Mouse (Mus musculus) forebrain, embryonic 10.5 days (tissue): ENCODE measurements around the gene Lep. TPM values are rescaled to one million over a fixed set of nuclear protein-coding genes. Genes with fewer than 3 reads are reported as not detected.

Source experiments
- DNase-seq: peaks from one replicate; pipeline ENCODE4 v3.0.0-alpha.2; 2017; ENCODE audit warnings: low spot score; ENCODE audit errors: extremely low spot score
- H3K27ac ChIP-seq: fragments of 300-500 bp; sonication (generic); 2 replicates; pipeline ENCODE4 v1.5.1; 2016; ENCODE audit warnings: mild to moderate bottlenecking
- H3K27me3 ChIP-seq: fragments of 300-500 bp; sonication (generic); 2 replicates; pipeline ENCODE4 v1.6.1; 2016; ENCODE audit warnings: mild to moderate bottlenecking; ENCODE audit not compliant: poor library complexity, severe bottlenecking
- H3K36me3 ChIP-seq: fragments of 300-500 bp; sonication (generic); replicated peaks from 2 replicates; pipeline ENCODE4 v1.6.1; 2016; ENCODE audit warnings: mild to moderate bottlenecking, moderate library complexity
- H3K4me1 ChIP-seq: fragments of 300-500 bp; sonication (generic); 2 replicates; pipeline ENCODE4 v1.6.1; 2016
- H3K4me3 ChIP-seq: fragments of 300-500 bp; sonication (generic); 2 replicates; pipeline ENCODE4 v1.5.1; 2016; ENCODE audit warnings: mild to moderate bottlenecking, moderate library complexity
- H3K9me3 ChIP-seq: fragments of 300-500 bp; sonication (generic); 2 replicates; pipeline ENCODE4 v1.6.1; 2016; ENCODE audit warnings: mild to moderate bottlenecking, moderate library complexity
- WGBS: fragments of 180-500 bp; shearing (Covaris S2); methylation state at CpG from one replicate; pipeline ENCODE4 v1.1.7; 2016; 5-methylcytosine and 5-hydroxymethylcytosine counted together
- polyA plus RNA-seq: library from polyadenylated mRNA; unstranded; fragments of >200 nt; fragmentation: Nextera tagmentation; extraction: Ambion mirVana; gene quantifications from 2 replicates; pipeline ENCODE4 v1.2.1, GENCODE M21; 2016

Lep gene
- polyA plus RNA-seq: not detected in 2 replicates

DNA sequence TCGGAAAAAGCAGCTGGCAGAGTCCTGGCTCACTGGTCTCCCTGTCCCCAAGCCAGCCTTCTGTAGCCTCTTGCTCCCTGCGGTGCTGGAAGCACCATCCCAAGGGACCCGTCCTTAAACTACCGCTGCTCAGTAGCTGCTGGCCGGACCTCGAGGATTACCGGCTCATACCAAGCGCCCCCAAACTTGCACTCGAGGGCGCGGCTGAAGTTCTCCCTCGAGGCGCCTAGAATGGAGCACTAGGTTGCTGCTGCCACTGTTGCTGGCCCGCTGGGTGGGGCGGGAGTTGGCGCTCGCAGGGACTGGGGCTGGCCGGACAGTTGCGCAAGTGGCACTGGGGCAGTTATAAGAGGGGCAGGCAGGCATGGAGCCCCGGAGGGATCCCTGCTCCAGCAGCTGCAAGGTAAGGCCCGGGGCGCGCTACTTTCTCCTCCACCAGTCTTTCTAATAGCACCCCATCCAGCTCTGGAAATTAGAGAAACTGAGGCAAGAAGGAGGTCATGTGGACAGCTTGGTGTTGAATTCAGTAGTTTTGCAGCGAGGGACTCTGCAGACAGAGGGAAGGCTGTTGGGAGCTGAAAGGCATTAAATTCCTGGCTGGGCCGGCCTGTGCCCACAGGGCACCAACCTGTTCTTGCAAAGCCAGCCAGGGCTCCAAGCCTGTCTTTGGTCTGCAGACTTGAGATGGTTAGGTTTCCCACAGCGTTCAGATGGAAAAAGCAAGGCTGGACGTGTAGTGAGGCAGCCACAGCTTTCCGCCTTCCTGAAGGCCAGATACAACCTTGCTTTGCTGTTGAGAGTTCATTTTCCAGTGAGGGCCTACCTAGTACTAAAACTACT, at the start of gene Lep:
Gene Lep (plus strand): TSS at position 375 of the 840 bp plus-strand sequence.
- no peaks in the 10 kb centered on the region for H3K27me3 ChIP-seq
- H3K4me1 ChIP-seq: no peaks in the 10 kb centered on the region
- 78% methylated on average over 28 of the region's 28 CpGs for WGBS
- no peak within 1 kb of the TSS for H3K4me3 ChIP-seq
- no peaks in the 10 kb centered on the region for H3K36me3 ChIP-seq
- no peak within 1 kb of the TSS for H3K27ac ChIP-seq
- DNase-seq: no peak
- no peaks in the 10 kb centered on the region for H3K9me3 ChIP-seq

DNA sequence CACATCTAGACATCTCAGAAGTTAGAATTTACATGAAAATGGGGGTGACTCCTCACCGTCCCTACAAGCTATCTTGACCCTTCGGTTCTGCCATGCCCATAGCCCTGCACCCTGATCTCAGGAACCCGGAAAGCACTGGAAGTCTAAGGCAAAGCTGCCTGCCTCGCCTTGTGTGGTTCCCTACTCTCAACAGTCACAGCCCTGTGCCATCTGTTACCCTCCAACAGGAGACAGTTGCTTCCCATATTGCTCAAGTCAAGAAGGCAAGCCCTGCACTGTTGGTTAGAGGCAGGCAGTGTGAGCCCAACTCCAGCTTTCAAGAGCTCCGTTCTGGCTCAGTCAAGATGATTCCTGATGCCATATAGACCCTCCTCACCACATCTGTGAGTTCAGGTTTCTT, 48.4 kb upstream of the Lep start:
- DNase-seq: no peak
- Histone ChIP-seq H3K36me3 (no peaks in the 10 kb centered on the region), H3K27me3 (peaks cover 17% of the 10 kb centered on the region)

GRCm38 (mm10) chr6:29013216-29013615, 46.8 kb upstream of the Lep start:
- H3K36me3 ChIP-seq: no peaks in the 10 kb centered on the region
- no peaks in the 10 kb centered on the region for H3K9me3 ChIP-seq
- no peak overlapping the region for H3K27ac ChIP-seq
- WGBS: 92% methylated on average over 6 of the region's 6 CpGs
- DNase-seq: no peak
- H3K4me3 ChIP-seq: no peak overlapping the region
- peaks cover 33% of the 10 kb centered on the region for H3K27me3 ChIP-seq
- H3K4me1 ChIP-seq: peaks cover 17% of the 10 kb centered on the region

More for the DNA sequence above, 48.4 kb upstream of the Lep start:
- peaks cover 4% of the 10 kb centered on the region for H3K4me1 ChIP-seq
- no peak overlapping the region for H3K4me3 ChIP-seq
- H3K9me3 ChIP-seq: no peaks in the 10 kb centered on the region
- whole genome bisulfite sequencing: 87% methylated on average over 5 of the region's 5 CpGs
- H3K27ac ChIP-seq: no peak overlapping the region

DNA sequence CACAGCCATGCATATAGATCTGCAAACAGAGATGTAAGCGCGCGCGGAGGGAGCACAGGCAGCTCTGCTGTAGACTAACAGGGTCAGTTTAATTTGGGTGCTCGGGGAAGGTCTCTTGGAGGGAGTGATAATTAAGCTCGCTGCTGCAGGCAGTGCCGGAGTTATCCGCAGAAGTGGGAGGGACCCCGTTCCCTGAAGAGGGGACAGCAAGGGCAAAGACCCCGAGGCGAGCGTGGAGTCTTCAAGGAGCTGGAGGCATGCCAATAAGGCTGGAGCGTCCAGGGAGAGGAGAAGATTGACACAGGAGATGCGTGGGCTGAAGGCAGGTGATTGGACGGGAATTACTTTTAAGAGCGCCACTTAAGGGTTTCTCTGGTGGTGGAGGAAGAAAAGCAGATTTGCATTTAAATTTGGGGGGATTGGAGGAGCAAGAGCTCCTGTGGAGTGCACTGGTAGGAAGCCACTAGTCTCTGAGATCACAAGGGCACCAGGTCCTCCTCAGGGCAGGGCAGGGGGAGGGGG, 43.1 kb upstream of the Lep start:
- WGBS: 3% methylated on average over 16 of the region's 16 CpGs
- peak overlapping the region; percentile 47 for H3K4me3 ChIP-seq
- peaks cover 25% of the 10 kb centered on the region for H3K4me1 ChIP-seq
- no peaks in the 10 kb centered on the region for H3K36me3 ChIP-seq
- peak overlapping the region; percentile 48; the same call in 1 of the 2 replicates for H3K27ac ChIP-seq
- H3K27me3 ChIP-seq: peaks cover 56% of the 10 kb centered on the region
- no peaks in the 10 kb centered on the region for H3K9me3 ChIP-seq
- peak; percentile 41 for DNase-seq

DNA sequence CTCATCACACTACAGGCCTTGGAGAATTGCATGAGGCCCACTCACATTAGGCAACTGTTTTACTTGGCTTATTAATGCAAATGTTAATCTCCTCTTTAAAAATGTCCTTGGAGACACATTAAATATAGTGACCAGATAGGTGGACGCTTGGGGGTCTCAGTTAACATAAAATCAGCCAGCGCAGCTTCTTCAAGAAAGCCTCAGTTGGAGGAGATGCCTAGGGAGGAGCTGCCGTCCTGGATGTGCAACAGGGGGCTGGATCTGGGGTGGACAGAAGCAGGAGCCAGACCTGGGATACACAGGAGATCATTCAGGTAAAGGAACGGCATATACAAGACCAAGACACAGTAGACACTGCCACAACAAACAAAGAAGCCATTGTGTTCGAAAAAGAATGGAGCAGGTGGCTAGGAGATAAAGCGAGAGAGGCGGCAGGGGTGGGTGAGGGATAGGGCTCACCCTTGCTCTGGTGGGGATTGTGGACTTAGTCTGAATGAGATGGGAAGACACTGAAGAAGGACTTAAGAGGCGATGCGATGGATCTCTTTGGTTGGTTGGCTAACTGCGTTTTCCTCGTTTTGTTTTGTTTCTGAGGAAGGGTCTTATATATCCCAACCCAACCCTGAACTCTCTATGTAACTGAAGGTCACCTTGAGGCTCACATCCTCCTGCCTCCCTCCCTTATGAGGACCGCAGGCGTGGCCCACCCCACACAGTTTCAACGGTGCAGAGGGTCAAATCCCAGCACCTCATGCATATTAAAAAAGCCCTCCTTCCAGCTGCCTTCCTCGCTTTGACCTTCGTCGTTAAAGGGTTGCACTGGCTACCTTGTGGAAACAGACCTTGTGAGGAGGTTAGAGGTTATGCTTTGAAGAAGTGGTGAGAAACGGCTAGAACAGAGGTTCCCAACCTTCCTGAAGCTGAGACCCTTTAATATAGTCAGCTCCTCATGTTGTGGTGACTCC, 40.0 kb upstream of the Lep start:
- peaks cover 75% of the 10 kb centered on the region for H3K27me3 ChIP-seq
- peaks cover 36% of the 10 kb centered on the region for H3K4me1 ChIP-seq
- no peaks in the 10 kb centered on the region for H3K9me3 ChIP-seq
- no peak overlapping the region for H3K27ac ChIP-seq
- no peak for DNase-seq
- H3K36me3 ChIP-seq: no peaks in the 10 kb centered on the region
- WGBS: 73% methylated on average over 18 of the region's 18 CpGs
- no peak overlapping the region for H3K4me3 ChIP-seq

DNA sequence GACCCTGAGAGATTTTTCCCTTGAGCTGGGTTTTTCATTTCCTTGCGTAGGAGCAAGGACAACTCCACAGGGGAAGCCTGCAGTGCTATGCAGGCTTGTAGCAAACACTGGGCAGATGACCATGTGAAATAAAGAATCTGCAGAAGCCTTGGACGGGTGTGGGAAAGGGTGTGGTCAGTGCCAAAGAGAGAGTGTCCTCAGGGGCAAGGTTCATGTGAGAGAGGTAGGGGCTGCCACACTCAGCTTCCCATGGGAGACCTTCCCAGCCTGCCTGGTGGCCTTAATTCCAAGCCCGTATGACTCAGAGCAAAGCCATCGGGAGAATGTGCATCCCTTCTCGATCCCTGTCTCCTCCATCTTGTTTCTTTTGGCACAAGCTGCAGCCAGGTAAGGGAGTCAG, 39.1 kb upstream of the Lep start:
- H3K9me3 ChIP-seq: no peaks in the 10 kb centered on the region
- no peak overlapping the region for H3K4me3 ChIP-seq
- no peaks in the 10 kb centered on the region for H3K36me3 ChIP-seq
- no peak for DNase-seq
- 83% methylated on average over 5 of the region's 5 CpGs for WGBS
- peaks cover 39% of the 10 kb centered on the region for H3K4me1 ChIP-seq
- H3K27me3 ChIP-seq: peaks cover 75% of the 10 kb centered on the region
- no peak overlapping the region for H3K27ac ChIP-seq

GRCm38 (mm10) chr6:29021501-29021900, 38.5 kb upstream of the Lep start:
- Histone ChIP-seq H3K36me3 (no peaks in the 10 kb centered on the region), H3K4me3 (no peak overlapping the region), H3K27me3 (peaks cover 75% of the 10 kb centered on the region), H3K27ac (no peak overlapping the region), H3K4me1 (peaks cover 42% of the 10 kb centered on the region), H3K9me3 (no peaks in the 10 kb centered on the region)
- 58% methylated on average over 6 of the region's 6 CpGs for WGBS
- DNase-seq: no peak

DNA sequence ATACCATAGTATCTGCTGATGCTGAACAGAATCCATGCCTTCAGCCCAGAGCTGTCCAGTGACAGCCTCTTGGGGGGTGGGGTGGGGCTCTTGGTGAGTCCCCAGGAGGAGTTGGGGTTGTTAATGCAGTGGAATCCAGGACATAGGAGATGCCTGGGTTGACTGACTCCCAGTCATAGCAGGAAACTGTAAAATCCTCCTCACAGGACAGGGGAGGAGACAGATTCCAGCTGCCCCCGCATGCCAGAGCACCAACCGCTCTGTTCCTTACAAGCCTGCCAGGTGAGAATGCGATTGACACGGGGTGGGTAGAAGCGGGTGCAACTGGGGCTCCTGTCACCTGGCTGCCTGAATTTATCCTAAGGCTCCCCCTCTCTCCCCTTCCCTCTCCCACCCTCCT, 37.9 kb upstream of the Lep start:
- peaks cover 69% of the 10 kb centered on the region for H3K27me3 ChIP-seq
- no peak overlapping the region for H3K4me3 ChIP-seq
- H3K36me3 ChIP-seq: no peaks in the 10 kb centered on the region
- DNase-seq: no peak
- WGBS: 76% methylated on average over 5 of the region's 5 CpGs
- H3K27ac ChIP-seq: no peak overlapping the region
- peaks cover 42% of the 10 kb centered on the region for H3K4me1 ChIP-seq
- no peaks in the 10 kb centered on the region for H3K9me3 ChIP-seq

DNA sequence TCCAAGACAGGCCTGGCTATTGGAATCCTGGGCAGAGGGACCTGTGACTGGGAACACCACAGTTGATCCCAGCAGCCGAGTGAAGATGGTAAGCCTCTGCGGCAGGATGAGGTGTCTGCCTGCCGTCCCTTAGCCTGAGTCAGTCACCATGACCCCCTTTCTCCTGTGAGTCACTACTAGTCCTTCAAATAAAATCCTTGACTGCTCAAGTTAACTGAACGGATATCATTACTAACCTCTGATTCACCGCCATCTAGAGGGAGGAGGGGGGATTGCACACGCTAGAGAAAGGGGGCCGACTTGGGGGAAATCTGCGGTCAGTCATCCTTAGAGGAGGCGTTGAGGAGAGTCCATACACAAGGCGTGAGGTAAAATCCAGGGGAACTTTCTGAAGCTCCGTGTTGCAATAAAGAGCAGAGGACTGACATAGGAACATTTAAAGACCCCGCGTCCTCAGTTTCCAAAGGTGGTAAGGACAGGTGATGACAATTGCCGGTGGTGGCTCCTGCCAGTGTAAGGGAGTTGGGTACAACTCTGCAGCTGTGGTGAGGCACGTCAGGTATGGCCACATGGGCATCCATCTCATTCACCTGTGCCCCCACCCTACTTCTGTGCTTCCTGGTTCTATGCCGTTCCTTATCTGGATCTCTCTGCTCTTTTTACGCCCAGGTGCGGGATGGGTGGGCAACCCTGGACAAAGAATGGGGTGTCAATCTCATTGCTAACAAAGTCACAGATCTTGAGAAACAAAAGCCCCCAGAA, 36.6 kb upstream of the Lep start:
- peak; percentile 70 for DNase-seq
- Histone ChIP-seq H3K36me3 (no peaks in the 10 kb centered on the region), H3K4me1 (peaks cover 35% of the 10 kb centered on the region), H3K4me3 (no peak overlapping the region), H3K9me3 (no peaks in the 10 kb centered on the region), H3K27ac (peak overlapping the region; percentile 76), H3K27me3 (peaks cover 56% of the 10 kb centered on the region)
- 38% methylated on average over 18 of the region's 18 CpGs for WGBS

DNA sequence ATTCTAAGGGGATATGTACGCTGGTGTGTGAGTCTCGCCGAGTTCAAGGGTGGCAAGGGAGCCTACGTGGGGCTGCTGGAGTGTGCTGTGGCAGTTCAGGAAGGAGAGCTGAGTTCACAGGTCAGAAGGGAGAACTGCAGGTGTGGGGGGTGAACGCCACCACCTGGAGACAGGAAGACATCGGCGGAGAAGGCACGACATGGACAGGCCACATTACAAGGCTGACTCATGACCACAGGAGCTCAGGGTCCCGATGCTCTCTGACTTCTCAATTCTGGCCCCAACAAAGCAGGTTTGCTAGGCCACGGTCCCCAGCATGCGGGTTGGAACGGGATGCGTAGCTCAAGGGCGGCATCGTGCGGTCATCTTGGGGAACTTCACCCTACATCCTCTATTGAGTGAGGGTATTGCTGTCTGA, 36.0 kb upstream of the Lep start:
- Histone ChIP-seq H3K27ac (peak overlapping the region; percentile 76), H3K36me3 (no peaks in the 10 kb centered on the region), H3K4me1 (peaks cover 35% of the 10 kb centered on the region), H3K9me3 (no peaks in the 10 kb centered on the region), H3K4me3 (peak overlapping the region; percentile 28), H3K27me3 (peaks cover 50% of the 10 kb centered on the region)
- peak; percentile 82 for DNase-seq
- WGBS: 8% methylated on average over 16 of the region's 16 CpGs

- Histone ChIP-seq H3K36me3 (no peaks in the 10 kb centered on the region), H3K9me3 (peaks cover 5% of the 10 kb centered on the region; the same call in 1 of the 2 replicates), H3K27ac (no peak overlapping the region), H3K4me1 (peaks cover 26% of the 10 kb centered on the region), H3K27me3 (peaks cover 44% of the 10 kb centered on the region), H3K4me3 (no peak overlapping the region)
- DNase-seq: no peak
- WGBS: 40% methylated on average over 12 of the region's 12 CpGs
Observed at GRCm38 (mm10) chr6:29025796-29026482, 34.1 kb upstream of the Lep start.
